Mouse (Mus musculus) forebrain, embryonic 16.5 days (tissue): ENCODE results near the gene Tmem131l. TPM values are rescaled to one million over a fixed set of nuclear protein-coding genes. Genes with fewer than 3 reads are reported as not detected.

Source experiments
- ATAC-seq: fragments of 200-750 bp; cut with Nextera tagmentation; 2 replicates; pipeline ENCODE4 v1.8.0; 2017; ENCODE audit warnings: mild to moderate bottlenecking, moderate library complexity
- H3K27ac ChIP-seq: fragments of 300-500 bp; sonication (generic); 2 replicates; pipeline ENCODE4 v1.5.1; 2014; ENCODE audit warnings: low read length, control low read depth
- H3K27me3 ChIP-seq: fragments of 300-500 bp; sonication (generic); replicated peaks from 2 replicates; pipeline ENCODE4 v1.6.1; 2014; ENCODE audit warnings: low read length; ENCODE audit not compliant: control insufficient read depth, insufficient read depth
- H3K36me3 ChIP-seq: fragments of 300-500 bp; sonication (generic); 2 replicates; pipeline ENCODE4 v1.6.1; 2014; ENCODE audit not compliant: control insufficient read depth, insufficient read depth
- H3K4me1 ChIP-seq: fragments of 300-500 bp; sonication (generic); replicated peaks from 2 replicates; pipeline ENCODE4 v1.6.1; 2014; ENCODE audit warnings: low read length; ENCODE audit not compliant: control insufficient read depth, insufficient read depth
- H3K4me2 ChIP-seq: fragments of 300-500 bp; sonication (generic); 2 replicates; pipeline ENCODE4 v1.6.1; 2014; ENCODE audit warnings: mild to moderate bottlenecking, low read length, control low read depth
- H3K4me3 ChIP-seq: fragments of 300-500 bp; sonication (generic); replicated peaks from 2 replicates; pipeline ENCODE4 v1.5.1; 2014; ENCODE audit warnings: mild to moderate bottlenecking, low read length, control low read depth
- H3K9ac ChIP-seq: fragments of 300-500 bp; sonication (generic); replicated peaks from 2 replicates; pipeline ENCODE4 v1.6.1; 2014; ENCODE audit warnings: low read depth, low read length, control low read depth
- H3K9me3 ChIP-seq: fragments of 300-500 bp; sonication (generic); 2 replicates; pipeline ENCODE4 v1.6.1; 2016; ENCODE audit warnings: low read length; ENCODE audit not compliant: control insufficient read depth
- WGBS: fragments of 180-500 bp; shearing (Covaris S2); extraction: QIAGEN DNeasy Blood & Tissue Kit; methylation state at CpG from one replicate; pipeline ENCODE4 v1.1.7; 2014; 5-methylcytosine and 5-hydroxymethylcytosine counted together
- polyA plus RNA-seq: library from polyadenylated mRNA; unstranded; fragments of >200 nt; fragmentation: Nextera tagmentation; extraction: Ambion mirVana; gene quantifications from 2 replicates; pipeline ENCODE4 v1.2.1, GENCODE M21; 2015

Gene Tmem131l
- polyA plus RNA-seq, 1 experiment from 2014 or later, result 129 TPM

GRCm38 (mm10) chr3:83973339-83973738 is 66.6 kb downstream of the Tmem131l start:
- no peaks in the 10 kb centered on the region for H3K27me3 ChIP-seq
- ATAC-seq, result no peak
- no peak overlapping the region for H3K9ac ChIP-seq
- peaks cover 68% of the 10 kb centered on the region for H3K4me1 ChIP-seq
- H3K36me3 ChIP-seq, result no peaks in the 10 kb centered on the region
- no peak overlapping the region for H3K4me2 ChIP-seq
- 71% methylated on average over 2 of the region's 2 CpGs for WGBS
- H3K4me3 ChIP-seq, result no peak overlapping the region
- no peak overlapping the region for H3K27ac ChIP-seq
- no peaks in the 10 kb centered on the region for H3K9me3 ChIP-seq

GRCm38 (mm10) chr3:83970629-83971028 is 69.3 kb downstream of the Tmem131l start:
- Histone ChIP-seq H3K9me3 (no peaks in the 10 kb centered on the region), H3K4me2 (no peak overlapping the region), H3K4me1 (peaks cover 45% of the 10 kb centered on the region), H3K36me3 (no peaks in the 10 kb centered on the region), H3K27me3 (no peaks in the 10 kb centered on the region), H3K4me3 (no peak overlapping the region), H3K9ac (no peak overlapping the region), H3K27ac (no peak overlapping the region; the same call in 1 of the 2 replicates)
- ATAC-seq, result no peak
- WGBS, result 35% methylated on average over 1 of the region's 1 CpGs

- H3K4me3 ChIP-seq, result no peak overlapping the region
- 94% methylated on average over 4 of the region's 4 CpGs for WGBS
- H3K9ac ChIP-seq, result no peak overlapping the region
- no peak overlapping the region for H3K4me2 ChIP-seq
- no peak for ATAC-seq
- H3K36me3 ChIP-seq, result no peaks in the 10 kb centered on the region
- peaks cover 45% of the 10 kb centered on the region for H3K4me1 ChIP-seq
- H3K27me3 ChIP-seq, result no peaks in the 10 kb centered on the region
- no peak overlapping the region for H3K27ac ChIP-seq
- no peaks in the 10 kb centered on the region for H3K9me3 ChIP-seq
Measured at GRCm38 (mm10) chr3:83969081-83969480, 70.9 kb downstream of the Tmem131l start.

DNA sequence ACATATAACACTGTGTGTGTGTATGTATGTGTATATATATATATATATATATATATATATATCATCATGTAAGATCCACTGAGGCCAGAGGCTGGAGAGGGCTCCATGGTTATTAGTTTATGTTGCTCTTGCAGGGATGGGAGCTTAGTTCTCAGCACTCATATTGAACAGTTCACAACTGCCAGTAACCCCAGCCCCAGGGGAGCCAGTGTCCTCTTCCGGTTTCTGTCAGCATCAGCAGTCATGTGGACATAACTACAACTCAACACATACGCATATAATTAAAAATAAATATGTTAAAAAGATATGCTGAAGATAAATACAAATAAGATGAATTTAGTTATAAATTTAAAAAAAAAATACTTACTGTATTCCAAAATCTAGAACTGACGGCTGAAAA is 72.2 kb downstream of the Tmem131l start:
- WGBS, result 77% methylated on average over 3 of the region's 3 CpGs
- H3K9ac ChIP-seq, result no peak overlapping the region
- no peak for ATAC-seq
- H3K9me3 ChIP-seq, result no peaks in the 10 kb centered on the region
- no peaks in the 10 kb centered on the region for H3K36me3 ChIP-seq
- H3K4me2 ChIP-seq, result no peak overlapping the region
- H3K27me3 ChIP-seq, result no peaks in the 10 kb centered on the region
- H3K4me1 ChIP-seq, result peaks cover 46% of the 10 kb centered on the region
- no peak overlapping the region for H3K27ac ChIP-seq
- no peak overlapping the region for H3K4me3 ChIP-seq

GRCm38 (mm10) chr3:83965333-83965732 is 74.6 kb downstream of the Tmem131l start:
- Histone ChIP-seq H3K9ac (no peak overlapping the region), H3K4me2 (no peak overlapping the region), H3K27ac (peak overlapping the region; percentile 23; the same call in 1 of the 2 replicates), H3K4me1 (peaks cover 33% of the 10 kb centered on the region), H3K4me3 (no peak overlapping the region), H3K9me3 (no peaks in the 10 kb centered on the region), H3K36me3 (peaks cover 4% of the 10 kb centered on the region; the same call in 1 of the 2 replicates), H3K27me3 (no peaks in the 10 kb centered on the region)
- peak; percentile 41; the same call in 1 of the 2 replicates for ATAC-seq
- 70% methylated on average over 2 of the region's 2 CpGs for WGBS

DNA sequence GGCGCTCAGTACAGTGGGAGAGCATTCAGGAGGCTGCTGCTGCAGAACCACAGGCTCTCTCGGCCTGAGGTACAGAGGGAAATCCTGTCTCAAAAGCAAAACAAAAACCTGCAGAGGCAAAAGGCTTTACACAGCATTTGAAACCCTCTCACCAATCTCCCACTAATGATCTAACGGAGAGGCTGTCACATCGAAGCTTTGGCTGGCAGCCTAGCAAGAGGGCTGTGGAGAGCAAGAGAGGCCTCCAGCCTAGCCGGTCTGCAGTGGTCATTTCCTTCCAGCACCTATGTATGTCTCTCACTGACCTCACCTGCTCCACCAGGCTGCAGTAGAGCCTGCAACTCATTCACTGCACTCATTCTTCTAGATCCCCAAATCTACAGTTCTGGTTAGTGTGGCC is 76.3 kb downstream of the Tmem131l start:
- peaks cover 30% of the 10 kb centered on the region for H3K4me1 ChIP-seq
- peak; percentile 42 for ATAC-seq
- no peak overlapping the region for H3K4me2 ChIP-seq
- H3K27ac ChIP-seq, result peak overlapping the region; percentile 69
- H3K27me3 ChIP-seq, result no peaks in the 10 kb centered on the region
- H3K9me3 ChIP-seq, result no peaks in the 10 kb centered on the region
- H3K36me3 ChIP-seq, result peaks cover 18% of the 10 kb centered on the region
- peak overlapping the region; percentile 38; the same call in 1 of the 2 replicates for H3K9ac ChIP-seq
- H3K4me3 ChIP-seq, result no peak overlapping the region
- 17% methylated on average over 5 of the region's 5 CpGs for WGBS

DNA sequence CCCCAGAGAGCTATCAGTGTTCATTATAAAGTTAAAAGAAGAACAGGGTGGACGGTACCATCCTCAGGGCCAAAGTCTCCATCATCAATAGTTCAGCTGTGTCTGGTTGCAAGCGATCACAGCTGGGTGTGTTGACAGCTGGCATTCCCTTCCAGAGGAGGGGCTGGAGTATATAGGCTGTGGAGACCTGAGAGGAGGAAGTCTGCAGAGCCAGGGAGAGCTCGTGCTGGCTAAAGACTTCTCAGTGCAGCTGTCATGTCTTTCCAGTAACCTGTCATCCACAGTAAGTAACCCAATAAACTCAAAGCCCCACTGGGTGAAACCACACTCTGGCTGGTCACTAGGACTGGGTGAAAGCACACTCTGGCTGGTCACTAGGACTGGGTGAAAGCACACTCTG is 77.4 kb downstream of the Tmem131l start:
- H3K4me1 ChIP-seq, result peaks cover 30% of the 10 kb centered on the region
- H3K9me3 ChIP-seq, result no peaks in the 10 kb centered on the region
- no peak overlapping the region for H3K4me3 ChIP-seq
- WGBS, result 70% methylated on average over 3 of the region's 3 CpGs
- H3K36me3 ChIP-seq, result peaks cover 28% of the 10 kb centered on the region
- 0 out of 2 replicates have a peak, but pooled peaks have one; percentile 9 for ATAC-seq
- no peak overlapping the region for H3K4me2 ChIP-seq
- H3K9ac ChIP-seq, result no peak overlapping the region
- H3K27me3 ChIP-seq, result no peaks in the 10 kb centered on the region
- H3K27ac ChIP-seq, result no peak overlapping the region

DNA sequence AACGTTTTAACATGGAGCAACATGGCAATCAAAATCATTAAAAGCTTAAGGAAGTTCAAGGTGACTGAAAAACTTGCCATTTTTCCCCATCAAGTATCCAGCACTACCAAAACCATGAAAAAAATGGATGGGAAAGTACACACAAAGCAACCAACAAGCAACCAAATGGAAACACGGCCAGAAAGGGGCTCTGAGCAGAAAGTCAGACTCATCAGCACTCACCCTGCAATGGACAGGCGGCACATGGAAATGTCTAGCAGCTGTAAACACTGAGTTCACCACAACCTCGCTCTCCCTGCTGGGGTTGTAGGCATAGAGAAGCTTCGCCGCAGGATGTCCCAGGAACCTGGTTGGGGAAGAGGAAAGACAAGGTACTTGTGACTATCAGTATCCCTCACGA is 77.9 kb downstream of the Tmem131l start:
- no peak overlapping the region for H3K4me2 ChIP-seq
- peaks cover 31% of the 10 kb centered on the region for H3K36me3 ChIP-seq
- H3K9me3 ChIP-seq, result no peaks in the 10 kb centered on the region
- H3K27ac ChIP-seq, result no peak overlapping the region
- no peak for ATAC-seq
- no peak overlapping the region for H3K9ac ChIP-seq
- peaks cover 30% of the 10 kb centered on the region for H3K4me1 ChIP-seq
- H3K4me3 ChIP-seq, result no peak overlapping the region
- H3K27me3 ChIP-seq, result no peaks in the 10 kb centered on the region
- WGBS, result 86% methylated on average over 7 of the region's 7 CpGs

- Histone ChIP-seq H3K27ac (no peak overlapping the region), H3K4me1 (peaks cover 19% of the 10 kb centered on the region), H3K9ac (no peak overlapping the region), H3K9me3 (no peaks in the 10 kb centered on the region), H3K36me3 (peaks cover 33% of the 10 kb centered on the region), H3K27me3 (no peaks in the 10 kb centered on the region), H3K4me3 (no peak overlapping the region), H3K4me2 (no peak overlapping the region)
- no peak for ATAC-seq
- 97% methylated on average over 7 of the region's 7 CpGs for WGBS
Measured at GRCm38 (mm10) chr3:83958951-83959681, 80.9 kb downstream of the Tmem131l start.
